Mouse (Mus musculus): Measurements from ENCODE around the gene Mbnl1. TPM values are rescaled to one million over a fixed set of nuclear protein-coding genes. Genes with fewer than 3 reads are reported as not detected.

Mbnl1 gene
- total RNA-seq, 2 experiments from 2014 or later = 142 to 145 TPM

- Histone ChIP-seq H3K4me3 (peak overlapping the region; percentile 32), H3K27ac (peak overlapping the region; percentile 80)
- TF ChIP-seq CTCF (IDR thresholded peaks at IDR 0.05) = no peak
- intact Hi-C loops (cut with DNase I) = no loop called here
- no peak for DNase-seq (ENCODE audit: extremely low spot score in 1 of 2, low spot score in 2 of 2)
These were observed 103.9 kb downstream of the Mbnl1 start for GRCm38 (mm10) chr3:60576366-60577046.

- 0 out of 2 replicates have a peak overlapping the region, but pooled peaks have one; percentile 51 for H3K27ac ChIP-seq
- intact Hi-C loops (cut with DNase I) = no loop called here
- no peak for DNase-seq (ENCODE audit: extremely low spot score in 1 of 2, low spot score in 2 of 2)
- TF ChIP-seq CTCF (IDR thresholded peaks at IDR 0.05) = no peak
- H3K4me3 ChIP-seq = no peak overlapping the region
These were observed 107.2 kb downstream of the Mbnl1 start for GRCm38 (mm10) chr3:60579880-60580279.

- H3K27ac ChIP-seq = peak overlapping the region; percentile 51; the same call in 1 of the 2 replicates
- no peak for TF ChIP-seq CTCF (IDR thresholded peaks at IDR 0.05)
- intact Hi-C loops (cut with DNase I) = no loop called here
These were observed 108.1 kb downstream of the Mbnl1 start for GRCm38 (mm10) chr3:60580699-60581098.

DNA sequence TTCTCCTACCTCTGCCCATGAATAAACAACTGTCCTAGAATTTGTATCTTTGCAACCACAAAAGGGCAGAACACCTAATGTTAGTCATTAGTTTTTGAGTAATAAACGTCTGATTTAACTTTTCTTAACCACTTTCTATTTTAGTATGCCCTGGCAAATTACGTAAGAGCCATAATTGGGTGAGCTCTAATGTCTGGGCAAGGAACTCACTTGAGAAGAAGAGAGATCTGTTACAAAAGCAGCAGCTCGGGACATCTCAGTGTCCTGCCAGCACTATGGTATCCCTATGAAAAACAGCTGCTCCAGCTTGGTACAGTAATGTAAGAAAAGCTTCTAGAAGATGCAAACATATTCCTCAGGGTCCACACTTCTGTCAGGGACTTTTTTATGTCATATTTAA, 109.5 kb downstream of the Mbnl1 start:
- intact Hi-C loops (cut with DNase I) = no loop called here

More at GRCm38 (mm10) chr3:60580699-60581098, 108.1 kb downstream of the Mbnl1 start:
- H3K4me3 ChIP-seq = no peak overlapping the region
- no peak for DNase-seq (ENCODE audit: extremely low spot score in 1 of 2, low spot score in 2 of 2)

DNA sequence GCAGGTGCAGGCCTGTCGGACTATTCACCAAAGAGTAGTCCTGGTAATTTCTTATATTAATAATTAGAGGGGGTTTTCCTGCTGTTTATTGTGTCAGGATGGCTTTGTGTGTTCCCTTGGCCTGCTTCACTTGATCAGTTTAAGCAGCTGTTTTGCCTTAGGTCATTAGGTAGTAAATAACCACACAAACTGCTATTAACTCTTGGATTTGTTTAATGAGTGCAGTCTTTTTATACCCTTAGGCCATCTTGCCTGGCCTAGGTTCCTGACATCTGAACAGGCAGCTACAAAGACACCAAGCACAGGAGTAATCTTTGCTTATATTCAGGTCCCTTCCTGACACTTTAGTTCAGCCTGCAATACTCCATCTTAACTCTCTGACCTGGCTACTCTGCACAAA, 110.0 kb downstream of the Mbnl1 start:
- Histone ChIP-seq H3K4me3 (no peak overlapping the region), H3K27ac (no peak overlapping the region)
- no peak for DNase-seq (ENCODE audit: extremely low spot score in 1 of 2, low spot score in 2 of 2)
- intact Hi-C loops (cut with DNase I) = no loop called here
- no peak for TF ChIP-seq CTCF (IDR thresholded peaks at IDR 0.05)

More for the DNA sequence above, 109.5 kb downstream of the Mbnl1 start:
- no peak overlapping the region for H3K4me3 ChIP-seq
- DNase-seq (ENCODE audit: extremely low spot score in 1 of 2, low spot score in 2 of 2) = no peak
- TF ChIP-seq CTCF (IDR thresholded peaks at IDR 0.05) = no peak
- H3K27ac ChIP-seq = no peak overlapping the region

GRCm38 (mm10) chr3:60584704-60585103, 112.1 kb downstream of the Mbnl1 start:
- no peak overlapping the region for H3K4me3 ChIP-seq
- intact Hi-C loops (cut with DNase I) = no loop called here
- no peak for TF ChIP-seq CTCF (IDR thresholded peaks at IDR 0.05)
- no peak overlapping the region for H3K27ac ChIP-seq
- no peak for DNase-seq (ENCODE audit: extremely low spot score in 1 of 2, low spot score in 2 of 2)

DNA sequence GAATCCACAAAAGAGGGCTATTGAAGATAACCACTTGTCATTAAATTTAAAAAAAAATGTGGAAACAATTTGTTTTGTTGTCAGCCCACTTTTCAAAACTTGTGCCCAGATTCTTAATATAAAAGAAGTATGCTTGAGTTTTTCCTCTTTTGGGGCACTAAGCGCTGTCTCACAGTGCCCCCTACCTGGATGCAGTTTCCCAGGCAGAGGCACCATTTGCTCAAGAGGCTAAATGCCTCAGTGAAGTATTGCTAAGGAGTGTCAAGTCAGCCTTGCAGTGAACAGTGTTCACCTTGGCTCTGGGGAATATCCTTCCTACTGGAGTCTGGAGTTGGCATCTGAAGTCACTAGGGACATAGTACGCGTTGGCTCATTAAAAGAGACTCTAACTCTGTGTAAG, 113.4 kb downstream of the Mbnl1 start:
- intact Hi-C loops (cut with DNase I) = no loop called here
- TF ChIP-seq CTCF (IDR thresholded peaks at IDR 0.05) = peak; percentile 38

GRCm38 (mm10) chr3:60587149-60587548, 114.5 kb downstream of the Mbnl1 start:
- no peak for DNase-seq (ENCODE audit: extremely low spot score in 1 of 2, low spot score in 2 of 2)
- Histone ChIP-seq H3K4me3 (no peak overlapping the region), H3K27ac (no peak overlapping the region)
- intact Hi-C loops (cut with DNase I) = no loop called here
- TF ChIP-seq CTCF (IDR thresholded peaks at IDR 0.05) = no peak

More for the DNA sequence above, 113.4 kb downstream of the Mbnl1 start:
- no peak overlapping the region for H3K4me3 ChIP-seq
- no peak for DNase-seq (ENCODE audit: extremely low spot score in 1 of 2, low spot score in 2 of 2)
- no peak overlapping the region for H3K27ac ChIP-seq

GRCm38 (mm10) chr3:60589361-60589760, 116.7 kb downstream of the Mbnl1 start:
- intact Hi-C loops (cut with DNase I) = no loop called here
- H3K27ac ChIP-seq = no peak overlapping the region
- TF ChIP-seq CTCF (IDR thresholded peaks at IDR 0.05) = no peak
- H3K4me3 ChIP-seq = no peak overlapping the region
- no peak for DNase-seq (ENCODE audit: extremely low spot score in 1 of 2, low spot score in 2 of 2)

- intact Hi-C loops (cut with DNase I) = no loop called here
- Histone ChIP-seq H3K4me3 (no peak overlapping the region), H3K27ac (no peak overlapping the region)
- TF ChIP-seq CTCF (IDR thresholded peaks at IDR 0.05) = no peak
- DNase-seq (ENCODE audit: extremely low spot score in 1 of 2, low spot score in 2 of 2) = no peak
These were observed 123.0 kb downstream of the Mbnl1 start for GRCm38 (mm10) chr3:60595606-60596005.

DNA sequence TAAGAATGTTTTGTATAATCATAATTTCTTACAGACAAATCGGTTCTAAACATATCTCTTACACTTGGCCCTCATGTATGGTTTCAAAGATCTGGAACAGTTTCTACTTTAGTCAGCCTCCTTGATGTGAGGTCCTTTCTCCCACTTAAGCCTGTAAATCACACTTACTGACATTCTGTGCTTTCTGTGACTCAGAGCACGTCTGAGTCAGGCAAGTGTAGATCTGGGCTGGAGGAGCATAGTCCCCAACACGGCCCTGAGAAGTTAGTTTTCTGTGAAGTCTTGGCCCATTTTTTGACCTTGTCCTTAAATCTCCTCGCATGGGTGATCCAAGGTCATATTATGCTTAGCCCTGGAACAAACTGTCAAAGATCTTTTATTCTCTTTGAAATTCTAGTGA, 124.4 kb downstream of the Mbnl1 start:
- no peak for DNase-seq (ENCODE audit: extremely low spot score in 1 of 2, low spot score in 2 of 2)
- intact Hi-C loops (cut with DNase I) = no loop called here
- Histone ChIP-seq H3K4me3 (no peak overlapping the region), H3K27ac (no peak overlapping the region)
- TF ChIP-seq CTCF (IDR thresholded peaks at IDR 0.05) = no peak

DNA sequence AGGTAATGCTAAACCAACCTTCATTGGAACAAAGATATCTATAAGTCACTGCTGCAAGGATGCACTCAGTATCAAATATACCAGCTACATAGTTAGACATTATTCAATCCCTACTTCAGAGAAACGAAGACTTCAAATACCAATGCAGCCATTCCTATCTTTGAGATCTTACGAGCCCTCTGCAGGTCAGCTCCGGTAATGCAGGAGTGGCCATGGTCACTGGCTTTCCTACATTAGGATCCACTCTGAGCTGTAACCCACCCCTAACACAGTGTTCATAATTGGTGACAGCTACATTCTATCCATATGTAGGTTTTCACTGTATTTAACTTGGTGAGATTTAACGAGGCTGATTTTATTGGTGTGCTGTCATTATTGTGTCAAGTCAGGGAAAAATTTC, 129.1 kb downstream of the Mbnl1 start:
- Histone ChIP-seq H3K4me3 (no peak overlapping the region), H3K27ac (no peak overlapping the region)
- intact Hi-C loops (cut with DNase I) = loop anchor here (10.0 kb wide), 1 partner anchor 727 kb away; no protein-coding TSS in a partner anchor
- peak; percentile 64 to 81 for DNase-seq (ENCODE audit: extremely low spot score in 1 of 2, low spot score in 2 of 2)
- peak; percentile 95 for TF ChIP-seq CTCF (IDR thresholded peaks at IDR 0.05)

Data from left cerebral cortex, adult 2 months (tissue).